Mouse (Mus musculus) heart, embryonic 10.5 days (tissue): Measurements from ENCODE around the gene Ppip5k2. TPM values are rescaled to one million over a fixed set of nuclear protein-coding genes. Genes with fewer than 3 reads are reported as not detected.

Experiments used
- polyA plus RNA-seq: library from polyadenylated mRNA; unstranded; fragments of >200 nt; fragmentation: Nextera tagmentation; extraction: Ambion mirVana; gene quantifications from 2 replicates; pipeline ENCODE4 v1.2.1, GENCODE M21; 2016

Ppip5k2 gene
- polyA plus RNA-seq, 1 experiment from 2014 or later = 29.3 TPM

Other genes starting within 250 kb of the Ppip5k2 start
- gene D1Ertd622e, start 108.3 kb downstream of the Ppip5k2 start, polyA plus RNA-seq = 9.3 and 12.1 TPM in 2 replicates
- 15.6 and 15.8 TPM in 2 replicates for gene Gin1, start 239 bp downstream of the Ppip5k2 start, polyA plus RNA-seq